Mouse (Mus musculus) spleen, adult 18-20 months (tissue): ENCODE results near the gene Ppp1r21.

ENCODE experiments used
- DNase-seq, 2 experiments: peaks; one replicate each; pipeline ENCODE4 v3.0.0; 2022; ENCODE audit warnings: mixed read lengths in 2 of 2

Ppp1r21 gene

DNA sequence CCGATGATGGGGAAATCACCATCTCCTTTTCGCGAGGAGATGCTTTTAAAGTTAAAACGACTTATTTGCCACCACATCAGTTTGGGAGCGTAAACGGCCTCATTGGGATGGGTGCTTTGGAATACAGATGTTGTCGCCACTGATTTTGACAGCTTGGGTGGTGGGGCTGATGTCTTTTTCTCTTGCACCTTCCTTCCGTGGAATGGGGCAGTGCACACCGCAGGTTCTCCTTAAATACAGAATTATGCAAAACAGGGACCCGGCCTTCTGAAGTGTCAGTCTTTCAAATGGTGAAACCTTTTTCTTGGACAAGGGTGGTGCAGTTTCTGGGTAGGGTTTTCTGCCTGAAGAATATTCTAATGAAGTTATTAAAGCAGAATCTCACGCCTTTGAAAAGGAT is 749 bp downstream of the Ppp1r21 start:
- DNase-seq: no peak

DNA sequence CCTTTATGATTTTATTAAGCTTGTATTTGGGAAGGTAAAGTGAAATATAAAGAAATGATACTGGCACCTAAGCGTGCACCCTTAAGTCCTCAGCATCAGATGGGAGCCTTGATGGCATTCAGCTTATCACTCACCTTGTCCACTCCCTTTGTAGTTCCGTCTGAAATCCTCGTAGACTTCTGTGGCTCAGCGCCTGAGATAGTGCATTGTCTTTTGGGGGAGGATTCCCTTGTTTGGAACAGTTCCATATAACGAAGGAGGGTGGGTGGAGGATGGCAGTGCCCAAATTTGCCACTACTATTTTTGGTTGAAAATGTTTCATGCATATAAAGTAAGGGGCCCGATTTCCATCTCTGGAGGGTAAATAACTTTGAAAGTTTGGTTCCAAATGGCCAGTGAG is 1.3 kb downstream of the Ppp1r21 start:
- DNase-seq: no peak

DNA sequence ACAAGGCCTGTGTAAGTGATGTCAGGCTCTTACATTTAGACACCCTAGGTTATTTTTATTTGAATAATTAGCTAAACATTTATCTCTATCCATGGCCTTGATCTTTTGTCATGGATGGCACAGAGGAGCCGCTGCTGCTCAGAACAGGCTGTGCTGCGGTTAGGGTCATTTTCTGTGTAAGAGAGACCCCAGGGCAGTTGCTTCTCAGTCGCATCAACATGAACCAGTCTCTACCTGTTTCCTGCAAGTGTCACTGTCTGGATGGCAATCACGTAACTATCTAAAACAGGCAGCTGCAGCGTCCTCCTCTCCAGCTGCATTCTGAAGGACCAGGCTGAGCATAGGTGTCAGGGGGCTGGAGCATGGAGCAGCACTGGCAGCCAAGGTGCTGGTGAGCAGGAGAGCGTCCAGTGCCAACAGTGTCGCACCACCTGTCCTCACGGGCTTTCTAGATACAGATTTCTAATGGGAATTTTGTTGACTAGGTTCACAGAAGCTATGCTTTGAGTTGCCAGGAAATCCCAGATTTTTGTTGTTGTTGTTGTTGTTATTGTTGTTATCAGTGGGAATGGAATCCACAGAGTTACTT is 8.0 kb downstream of the Ppp1r21 start:
- no peak for DNase-seq

DNA sequence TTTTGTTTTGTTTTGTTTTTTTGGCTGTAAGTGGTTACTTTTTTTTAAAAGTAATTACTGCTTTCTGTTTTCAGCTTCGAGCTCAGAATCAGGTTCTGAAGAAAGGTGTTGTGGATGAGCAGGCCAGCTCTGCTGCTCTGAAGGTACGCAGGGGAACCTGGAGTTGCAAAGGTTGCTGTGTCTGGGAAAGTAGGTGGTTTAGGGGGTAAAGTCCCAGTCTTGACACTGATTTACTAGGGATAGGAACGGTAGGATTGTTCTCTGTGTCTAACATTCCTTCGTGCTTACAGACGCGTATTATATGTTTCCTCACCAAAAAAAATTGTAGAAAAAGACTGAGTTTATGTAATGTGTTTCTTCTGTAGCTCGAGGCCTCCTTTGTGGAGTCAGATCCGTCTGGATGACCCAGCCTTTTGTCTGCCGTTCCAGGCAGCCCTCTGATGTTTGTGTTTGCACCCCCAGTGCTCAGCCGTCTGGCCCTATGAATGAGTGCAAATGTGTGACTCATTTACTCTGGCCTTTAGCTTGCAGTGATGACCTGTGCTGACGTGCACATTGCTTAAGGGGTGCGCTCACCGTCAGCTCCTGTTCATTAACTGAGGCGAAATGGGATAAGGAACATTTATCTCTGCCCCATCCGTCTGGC is 13.0 kb downstream of the Ppp1r21 start:
- DNase-seq: no peak

DNA sequence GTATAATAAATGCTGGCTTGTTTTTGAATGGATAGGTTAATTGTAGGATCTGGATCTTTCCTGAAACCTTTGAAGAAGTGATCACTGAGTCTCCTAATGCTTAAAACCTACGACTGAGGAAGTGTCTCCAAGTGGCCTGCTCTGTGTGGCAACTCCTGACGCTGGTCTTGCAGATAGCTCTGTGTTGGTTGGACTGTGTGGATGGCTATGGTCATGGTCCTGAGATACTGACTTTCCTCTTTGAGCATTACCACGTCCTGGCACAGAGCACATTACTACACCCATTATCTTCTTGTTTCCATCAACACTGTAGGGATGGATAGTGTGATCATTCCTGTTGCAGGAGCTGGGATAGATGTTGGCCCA is 13.5 kb downstream of the Ppp1r21 start:
- DNase-seq: no peak

DNA sequence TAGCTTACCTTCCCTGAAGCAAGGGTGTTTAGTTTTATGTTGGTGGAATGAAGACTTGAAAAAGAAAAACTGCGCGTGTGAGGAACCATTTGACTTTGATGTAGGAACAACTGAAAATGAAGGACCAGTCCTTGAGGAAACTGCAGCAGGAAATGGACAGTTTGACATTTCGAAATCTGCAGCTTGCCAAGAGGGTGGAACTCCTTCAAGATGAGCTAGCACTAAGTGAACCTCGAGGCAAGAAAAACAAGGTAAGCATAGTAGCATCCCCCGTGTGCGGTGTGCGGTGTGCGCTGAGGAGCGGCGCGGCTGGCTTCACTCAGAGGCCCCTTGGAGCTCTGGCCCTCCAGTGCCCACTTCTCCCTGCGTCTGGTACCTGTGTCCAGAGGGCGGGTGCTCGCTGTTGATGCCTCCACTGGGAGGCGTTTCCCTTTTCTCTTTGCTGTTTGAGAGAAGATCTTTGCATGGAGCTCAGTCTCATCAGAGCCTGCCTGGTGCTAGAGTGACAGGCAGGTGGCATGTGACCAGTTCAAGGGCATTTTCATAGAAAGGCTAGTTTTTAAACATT is 15.4 kb downstream of the Ppp1r21 start:
- no peak for DNase-seq

DNA sequence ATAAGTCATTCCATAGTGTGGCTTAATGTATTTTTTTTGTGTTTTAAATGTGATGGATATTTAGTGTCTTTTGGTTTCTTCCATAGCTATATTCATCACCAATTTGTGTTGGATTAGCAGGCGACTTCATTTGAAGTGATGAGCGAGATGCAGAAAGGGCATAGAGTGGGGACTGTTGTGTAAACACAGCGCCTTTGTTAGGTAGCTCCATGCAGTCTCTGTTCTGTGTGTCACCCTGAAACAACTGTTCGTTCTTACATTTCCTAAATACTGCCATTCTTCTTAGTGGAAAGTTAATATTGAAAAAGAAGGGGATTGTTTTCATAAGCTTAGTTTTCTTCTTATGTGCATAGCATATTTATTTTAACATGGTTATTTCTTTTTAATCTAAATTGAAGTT is 16.8 kb downstream of the Ppp1r21 start:
- DNase-seq: no peak

DNA sequence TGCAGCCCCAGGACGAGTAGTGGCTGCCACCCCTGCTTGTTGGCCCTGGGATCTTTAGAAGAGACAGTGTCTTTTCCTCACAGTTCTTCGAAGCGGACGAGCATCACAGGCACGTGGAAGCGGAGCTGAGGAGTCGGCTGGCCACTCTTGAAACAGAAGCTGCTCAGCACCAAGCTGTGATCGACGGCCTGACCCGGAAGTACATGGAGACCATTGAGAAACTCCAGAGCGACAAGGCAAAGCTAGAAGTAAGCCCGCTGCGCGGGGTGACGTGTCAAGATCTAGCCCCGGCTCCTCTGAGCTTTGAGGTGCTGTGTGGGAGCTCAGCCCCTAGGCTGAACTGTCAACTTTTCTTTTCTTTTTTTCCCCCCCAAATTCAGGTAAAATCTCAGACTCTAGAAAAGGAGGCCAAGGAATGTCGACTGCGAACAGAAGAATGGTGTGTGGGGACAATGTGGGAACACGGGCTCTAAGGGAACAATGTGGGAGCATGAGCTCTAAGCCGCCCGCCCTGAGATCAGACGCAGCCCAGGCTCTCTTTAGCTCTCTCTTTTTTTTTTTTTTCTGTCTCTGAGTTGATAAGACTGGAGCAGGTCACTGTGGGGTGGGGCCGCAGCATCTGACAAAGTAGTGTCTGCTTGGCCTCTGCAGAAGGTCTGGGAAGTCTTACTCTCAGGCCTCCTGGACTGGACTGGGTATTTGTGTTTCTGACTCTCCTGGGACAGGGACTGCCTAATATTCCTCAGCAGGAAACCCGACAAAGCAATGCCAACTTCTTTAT is 19.7 kb downstream of the Ppp1r21 start:
- no peak for DNase-seq

DNA sequence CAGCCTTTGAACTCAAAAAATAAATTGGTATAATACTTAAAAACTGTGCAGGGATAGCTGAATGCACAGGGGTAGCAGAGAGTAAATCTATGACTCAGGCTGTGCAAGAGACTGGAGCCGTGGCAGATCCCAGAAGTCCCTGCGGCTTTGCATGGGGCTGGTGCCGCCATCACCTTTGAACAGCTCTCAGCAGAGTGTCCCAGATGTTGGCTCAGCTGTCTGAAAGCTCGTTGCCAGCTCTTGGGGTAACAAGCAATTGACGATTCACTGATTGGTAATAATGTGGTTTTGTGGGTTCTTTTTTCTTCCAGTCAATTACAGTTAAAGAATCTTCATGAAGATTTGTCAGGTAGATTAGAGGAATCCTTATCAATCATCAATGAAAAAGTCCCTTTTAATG is 20.4 kb downstream of the Ppp1r21 start:
- no peak for DNase-seq

DNA sequence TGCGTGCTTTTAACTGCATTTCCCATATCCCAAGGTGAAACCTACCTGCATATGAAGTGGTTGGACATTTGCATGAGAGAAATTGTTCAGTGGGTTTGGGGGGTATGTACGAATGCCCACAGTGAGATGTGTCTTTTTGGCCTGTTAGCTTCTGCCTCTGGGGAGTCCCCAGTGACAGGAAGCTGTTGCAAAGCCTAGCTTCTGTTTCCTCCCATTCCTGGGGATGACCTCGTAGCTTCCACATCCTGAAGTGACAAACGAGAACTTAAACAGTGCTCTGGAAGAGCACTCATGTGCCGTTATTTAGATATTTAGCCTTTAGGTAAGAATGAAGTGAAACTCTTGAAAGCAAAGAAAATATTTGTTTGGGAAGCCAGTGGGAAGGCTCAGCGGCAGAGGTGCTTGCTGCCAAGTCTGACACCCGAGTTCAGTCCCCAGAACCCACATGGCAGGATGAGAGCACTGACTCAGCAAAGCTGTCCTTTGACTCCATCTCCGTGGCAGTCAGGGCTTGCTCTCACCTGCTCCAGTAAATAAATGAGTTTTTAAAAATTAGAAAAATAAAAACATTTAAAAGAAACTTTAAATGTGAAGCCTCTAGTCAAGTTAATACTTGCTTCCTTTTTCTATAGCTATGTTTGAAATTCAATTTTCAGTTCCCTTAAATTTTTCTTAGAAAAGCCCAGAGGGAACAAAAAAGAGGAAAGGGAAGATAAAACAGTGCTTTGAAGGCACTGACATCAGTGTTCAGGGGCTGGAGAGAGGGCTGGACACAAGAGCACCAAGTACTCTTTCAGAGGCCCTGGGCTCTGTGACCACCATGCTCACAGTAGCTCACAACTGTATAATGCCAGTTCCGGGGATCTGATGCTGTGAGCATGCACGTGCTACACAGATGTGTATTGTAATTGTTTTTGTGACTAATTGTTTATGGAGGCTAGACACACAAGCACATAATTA is 21.3 kb downstream of the Ppp1r21 start:
- DNase-seq: no peak

DNA sequence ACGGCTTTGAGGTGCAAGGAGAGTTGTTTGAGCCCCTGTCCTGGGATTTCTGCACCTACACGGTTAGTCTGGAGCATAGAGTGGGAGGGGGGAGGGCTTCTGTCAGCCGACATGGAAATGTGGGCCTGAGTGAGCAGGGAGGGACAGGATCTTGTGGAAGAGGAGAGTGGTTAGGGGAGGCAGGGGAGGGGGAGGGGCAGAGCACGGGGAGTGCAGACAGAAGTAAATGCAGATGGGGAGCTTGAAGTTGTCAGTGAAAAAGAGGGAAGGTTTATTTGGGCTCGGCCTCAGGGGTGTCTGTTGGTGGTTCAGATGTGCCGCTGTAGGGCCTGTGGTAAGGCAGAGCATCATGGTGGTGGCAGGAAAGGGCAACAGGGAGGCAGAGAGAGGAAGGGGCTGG is 22.6 kb downstream of the Ppp1r21 start:
- no peak for DNase-seq

DNA sequence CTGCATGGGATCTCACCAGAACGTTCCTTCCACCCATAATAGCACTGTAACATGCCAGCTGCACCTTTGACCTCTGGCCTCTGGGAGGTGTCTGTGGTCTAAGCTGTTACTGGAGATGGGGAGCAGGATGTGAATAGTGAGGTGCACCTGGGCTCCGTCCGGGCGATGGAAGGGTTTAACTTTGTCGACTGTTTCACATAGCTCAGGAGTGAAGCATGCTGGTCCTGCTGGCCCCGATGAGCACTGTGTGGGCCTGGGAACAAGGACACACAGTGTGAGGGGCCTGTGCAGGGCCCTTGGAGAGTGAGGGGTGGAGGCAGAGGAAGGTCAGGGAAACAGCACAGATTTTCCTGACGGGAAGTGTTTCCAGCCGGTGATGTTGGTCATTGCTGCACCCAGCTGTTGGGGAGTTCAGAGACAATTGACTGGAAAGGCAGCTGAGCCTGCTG is 23.1 kb downstream of the Ppp1r21 start:
- DNase-seq: no peak

DNA sequence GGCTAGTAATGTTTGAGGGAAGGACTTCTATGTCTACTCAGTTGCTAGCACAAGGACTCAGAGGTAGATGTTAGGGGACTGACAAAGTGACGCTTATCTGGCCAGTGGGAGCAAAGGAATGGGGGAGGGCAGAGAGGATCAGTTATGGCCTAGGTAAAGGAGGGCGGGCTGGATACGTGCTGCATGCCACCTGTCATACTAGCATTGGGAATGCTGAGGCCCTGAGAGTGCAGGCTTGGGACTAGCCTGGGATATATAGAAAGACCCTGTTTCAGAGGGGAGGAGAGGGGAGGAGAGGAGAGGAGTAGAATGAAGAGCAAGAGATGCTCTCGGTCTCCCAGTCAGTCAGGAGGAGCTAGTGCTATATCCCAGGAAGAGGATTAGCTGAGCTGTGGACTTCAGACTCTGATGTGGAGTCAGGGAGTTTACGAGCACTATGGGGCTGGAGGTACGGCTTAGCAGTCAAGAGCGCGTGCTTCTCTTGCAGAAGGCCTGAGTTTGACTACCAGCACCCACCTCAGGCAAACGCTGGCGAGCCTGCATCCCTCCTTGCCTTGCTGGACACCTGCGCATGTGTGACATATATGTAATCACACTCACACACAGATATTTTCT is 23.7 kb downstream of the Ppp1r21 start:
- DNase-seq: no peak

DNA sequence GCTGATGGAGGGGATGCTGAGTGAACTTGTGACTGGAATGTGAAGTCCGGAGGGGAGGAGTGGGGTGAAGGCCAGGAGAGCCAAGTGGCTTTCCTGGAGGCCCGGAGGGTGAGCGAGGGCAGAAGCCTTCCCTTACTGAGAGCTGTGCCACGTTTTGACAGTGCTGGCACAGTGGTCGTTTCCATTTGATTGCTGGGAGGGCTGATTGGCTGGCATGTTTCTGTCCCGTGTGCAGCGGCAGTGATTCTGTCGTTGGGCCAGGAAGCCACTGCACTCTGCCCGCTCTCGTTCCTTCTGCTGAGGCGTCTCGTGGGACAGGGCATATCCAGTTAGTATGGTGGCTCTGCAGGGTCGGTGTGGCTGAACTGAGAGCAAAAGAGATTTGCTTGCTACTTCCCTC is 26.3 kb downstream of the Ppp1r21 start:
- DNase-seq: no peak

DNA sequence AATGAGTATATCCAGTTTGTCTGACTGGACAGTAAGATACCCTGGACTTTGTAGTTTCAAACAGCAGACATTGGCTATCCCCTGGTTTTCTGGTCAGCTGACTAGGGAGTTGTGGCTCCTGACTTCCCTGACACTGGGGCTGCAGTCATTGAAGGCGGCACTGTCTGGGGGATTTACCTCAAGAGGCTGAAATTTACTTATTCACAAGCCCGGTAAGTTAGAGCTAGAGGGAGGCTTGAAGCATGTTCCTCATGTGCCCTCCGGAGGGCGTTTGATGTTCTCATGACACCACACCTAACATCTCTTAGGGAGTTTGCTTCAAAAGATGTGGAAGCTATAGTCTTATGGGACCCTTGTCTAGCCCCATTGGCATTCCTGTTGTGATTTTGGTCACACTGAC is 26.8 kb downstream of the Ppp1r21 start:
- DNase-seq: no peak

DNA sequence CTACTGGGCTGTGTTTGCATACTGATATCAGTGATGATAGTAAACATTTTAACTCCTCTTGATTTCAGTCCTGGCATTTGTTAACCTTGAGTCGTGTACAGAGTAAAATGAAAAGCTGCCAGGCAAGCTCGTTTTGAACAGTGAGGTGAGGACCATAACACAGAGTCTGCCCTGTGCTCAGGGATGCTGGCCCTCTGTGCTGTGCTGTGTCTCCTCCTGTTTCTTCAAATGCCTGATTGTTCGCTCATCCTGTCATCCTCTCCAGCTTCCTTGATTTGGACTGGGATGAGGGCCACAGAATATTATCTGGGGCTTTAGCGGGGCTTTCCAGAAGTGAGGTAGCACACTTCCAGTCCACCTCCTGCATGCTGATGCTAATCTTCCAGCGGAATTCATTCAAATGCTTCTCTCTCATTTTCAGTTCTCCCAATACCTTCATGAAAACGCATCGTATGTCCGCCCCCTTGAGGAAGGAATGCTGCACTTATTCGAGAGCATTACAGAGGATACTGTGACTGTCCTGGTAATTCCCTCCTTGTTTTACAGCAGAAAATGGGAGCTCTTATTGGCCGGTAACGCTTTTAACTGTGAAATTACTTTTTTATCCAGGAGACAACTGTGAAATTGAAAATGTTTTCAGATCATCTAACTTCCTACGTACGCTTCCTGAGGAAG is 28.4 kb downstream of the Ppp1r21 start:
- DNase-seq: no peak

DNA sequence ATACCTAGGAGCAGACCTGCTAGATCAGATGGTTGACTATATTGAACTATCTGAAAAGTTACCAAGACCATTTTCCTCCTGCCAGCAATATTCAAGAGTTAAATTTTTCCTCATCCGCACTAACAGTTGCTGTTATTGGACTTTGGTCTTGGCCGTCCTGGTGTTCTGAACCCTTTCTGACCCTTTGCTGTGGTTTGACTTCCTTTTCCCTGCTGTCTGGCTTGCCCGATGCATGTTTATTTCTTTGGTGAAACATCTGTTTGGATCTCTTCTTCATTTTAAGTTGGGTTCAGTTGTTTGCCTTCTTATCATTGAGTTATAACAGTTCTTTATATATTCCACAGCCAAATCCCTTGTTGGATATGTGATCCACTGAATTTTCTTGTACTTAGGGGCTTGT is 33.7 kb downstream of the Ppp1r21 start:
- no peak for DNase-seq

DNA sequence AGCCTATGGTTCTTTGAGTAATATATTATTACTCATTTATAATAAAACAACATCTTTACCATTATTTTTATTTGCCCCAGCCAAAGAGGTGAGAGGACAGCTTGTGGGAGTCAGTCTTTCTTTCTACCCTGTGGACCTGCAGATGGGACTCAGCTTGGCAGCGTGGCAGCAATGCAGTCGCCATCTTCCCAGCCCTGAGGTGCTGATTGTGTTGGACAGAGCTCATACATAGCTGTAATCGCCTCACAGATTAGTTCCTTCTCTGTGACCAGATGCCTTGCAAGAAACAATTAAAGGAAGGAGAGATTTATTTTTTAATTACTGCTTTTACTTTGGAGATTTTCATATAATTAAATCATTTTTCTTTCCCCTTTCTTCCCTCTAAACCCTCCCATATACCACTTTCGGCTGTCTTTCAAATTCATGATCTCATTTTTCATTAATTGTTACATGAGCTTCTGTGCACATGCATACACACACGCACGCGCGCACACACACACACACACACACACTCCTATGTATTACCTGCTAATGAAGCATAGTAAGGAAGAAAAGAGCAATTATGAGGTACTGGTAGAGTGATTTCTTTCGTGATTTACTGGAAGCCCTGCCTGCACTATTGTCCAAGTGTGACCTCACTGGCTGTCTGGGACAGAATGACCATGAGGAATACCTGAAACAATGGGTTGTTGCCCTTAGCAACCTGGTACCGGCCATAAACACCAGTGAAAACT is 40.1 kb downstream of the Ppp1r21 start:
- no peak for DNase-seq

DNA sequence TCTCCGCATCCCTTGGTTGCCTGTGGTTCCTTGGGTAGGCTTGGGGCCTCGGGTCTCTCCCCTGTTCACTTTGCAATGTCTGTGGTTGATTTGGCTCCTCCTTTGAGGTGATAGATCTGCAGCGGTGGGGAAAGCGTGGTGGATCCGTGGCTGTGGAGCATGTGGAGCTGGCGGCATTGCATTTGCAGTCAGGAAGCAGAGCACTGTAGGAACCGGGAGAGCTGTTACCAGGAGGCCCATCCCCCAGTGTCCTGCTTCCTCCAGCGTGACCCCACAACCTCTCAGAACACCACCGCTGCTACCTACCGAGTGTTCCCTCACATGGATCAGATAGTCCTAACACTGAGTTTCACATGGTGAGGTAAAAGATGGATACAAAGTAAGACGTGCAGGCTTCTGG is 40.9 kb downstream of the Ppp1r21 start:
- DNase-seq: no peak

DNA sequence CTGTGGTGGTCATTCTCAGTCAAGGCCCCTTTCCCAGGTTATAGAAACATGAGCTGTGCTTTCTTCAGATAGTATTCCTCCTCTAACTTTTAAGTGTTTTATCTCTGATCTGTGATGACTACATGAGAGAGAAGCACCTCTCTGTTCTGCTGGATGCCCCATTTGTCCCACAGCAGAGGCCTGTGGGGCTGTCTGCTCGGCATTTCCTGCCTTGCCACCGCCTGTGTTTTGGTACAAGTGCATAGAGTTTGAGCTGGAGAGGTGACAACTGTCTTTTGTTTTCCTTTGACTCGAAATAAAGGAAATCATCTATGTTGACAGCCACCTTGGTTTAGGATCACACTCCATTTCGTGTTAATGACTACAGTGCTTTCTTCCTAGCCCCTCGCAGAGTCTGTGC is 44.9 kb downstream of the Ppp1r21 start:
- no peak for DNase-seq
